Comparison of ENCODE assay signal across 24 mouse cellular contexts in genomic region chr5:3538505-3539472, GRCm38 (mm10). TPM values are rescaled to one million over a fixed set of nuclear protein-coding genes. Genes with fewer than 3 reads are reported as not detected.
DNase-seq lines count a peak whose midpoint lies in the region; ATAC-seq and TF ChIP-seq lines count a peak whose summit lies in the region.
"Had no signal": no experiment of that assay in that cellular context is flagged by ENCODE, and none has a peak within 500 bp of the region (broad histone marks: within the 10 kb centered on the region; RNA-seq: fewer than 3 reads in every experiment).

No protein-coding gene starts in this region.

- H3K79me3 ChIP-seq in C2C12 (ENCODE audit: low read depth) = no peaks in the 10 kb centered on the region

- H3K27me3 ChIP-seq in lung, embryonic 14.5 days (ENCODE audit: insufficient read depth, low read length) = no peaks in the 10 kb centered on the region
- H3K27me3 ChIP-seq in C2C12 (ENCODE audit: control insufficient read depth, insufficient read depth, insufficient read length) (no peaks in the 10 kb centered on the region), Patski (no peaks in the 10 kb centered on the region)
- H3K27me3 ChIP-seq: embryonic facial prominence, embryonic 13.5 days; heart, embryonic 13.5 days; hindbrain, embryonic 15.5 days; midbrain, embryonic 15.5 days had no signal

- H3ac ChIP-seq in C2C12 (ENCODE audit: control insufficient read depth, insufficient read length, low read depth) = no peak overlapping the region

- H3K4me2 ChIP-seq in lung, embryonic 14.5 days = no peak overlapping the region
- H3K4me2 ChIP-seq: embryonic facial prominence, embryonic 13.5 days; heart, embryonic 13.5 days; hindbrain, embryonic 15.5 days; midbrain, embryonic 15.5 days had no signal

- H3K27ac ChIP-seq in lung, embryonic 14.5 days (ENCODE audit: low read depth) = peak overlapping the region; percentile 73
- H3K27ac ChIP-seq: embryonic facial prominence, embryonic 13.5 days; forebrain, embryonic 10.5 days; heart, embryonic 13.5 days; hindbrain, embryonic 15.5 days; left cerebral cortex, adult 2 months; midbrain, embryonic 15.5 days; stomach, postnatal 0 days had no signal

- CTCF ChIA-PET in Patski (lab: Charles Lee) = interaction anchor here (0.7 kb wide), 1 partner anchor 27 kb away, joined by 3 read pairs; no protein-coding TSS in a partner anchor

- H3K79me2 ChIP-seq in C2C12 (ENCODE audit: control insufficient read depth, insufficient read depth) = peaks cover 3% of the 10 kb centered on the region

- no peak overlapping the region for H3K9ac ChIP-seq in lung, embryonic 14.5 days
- H3K9ac ChIP-seq: embryonic facial prominence, embryonic 13.5 days; forebrain, postnatal 0 days; heart, embryonic 13.5 days; hindbrain, embryonic 15.5 days; liver, postnatal 0 days; midbrain, embryonic 15.5 days had no signal

- H3K4me3 ChIP-seq in lung, embryonic 14.5 days (ENCODE audit: low read depth, low read length) = no peak overlapping the region
- H3K4me3 ChIP-seq in C2C12 (ENCODE audit: insufficient read depth, poor library complexity, severe bottlenecking) = no peak overlapping the region
- H3K4me3 ChIP-seq: embryonic facial prominence, embryonic 13.5 days; forebrain, embryonic 10.5 days; heart, embryonic 13.5 days; hindbrain, embryonic 15.5 days; left cerebral cortex, adult 2 months; megakaryocyte, embryonic 14.5 days; midbrain, embryonic 15.5 days had no signal

- WGBS in lung, embryonic 14.5 days = 52% methylated on average over 11 of the region's 11 CpGs

- no peak for ATAC-seq in lung, embryonic 14.5 days (ENCODE audit: insufficient read depth)
- peak; percentile 73 for ATAC-seq in Patski
- ATAC-seq in megakaryocyte progenitor cell, adult 5-6 weeks (replicated peaks; ENCODE audit: poor library complexity) = peak; percentile 51
- ATAC-seq: forebrain, postnatal 0 days; intestine, embryonic 16.5 days; liver, postnatal 0 days; midbrain, embryonic 15.5 days had no signal

- in situ Hi-C loops in Patski (cut with MboI; ENCODE audit: low pct_unique_long_range_greater_than_20kb) = no loop called here

- peak; percentile 23 for DNase-seq in lung, embryonic 14.5 days
- no peak for DNase-seq in lung, postnatal 4 days
- peak; percentile 74 for DNase-seq in Patski (ENCODE audit: low read depth, low spot score)
- no peak for DNase-seq in thymus, postnatal 14 days
- no peak for DNase-seq in cerebellum, adult 9-11 months
- DNase-seq: adrenal gland, adult 8-10 months; cerebellum, adult 9-10 months; forebrain, postnatal 0 days; kidney, postnatal 25 days; left cerebral cortex, postnatal 4 days; liver; liver, postnatal 0 days; retina, postnatal 1 day had no signal

- POLR2A ChIA-PET in Patski (lab: Charles Lee) = interaction anchor here (0.5 to 0.9 kb wide), 2 partner anchors 18 to 387 kb away, joined by 4 read pairs; no protein-coding TSS in a partner anchor

- no peaks in the 10 kb centered on the region for H3K9me3 ChIP-seq in lung, embryonic 14.5 days (ENCODE audit: low read depth, low read length)
- H3K9me3 ChIP-seq: embryonic facial prominence, embryonic 13.5 days; heart, embryonic 13.5 days; hindbrain, embryonic 15.5 days; megakaryocyte, embryonic 14.5 days; midbrain, embryonic 15.5 days had no signal

- H3K4me1 ChIP-seq in lung, embryonic 14.5 days (ENCODE audit: insufficient read depth) = no peaks in the 10 kb centered on the region
- H3K4me1 ChIP-seq: heart, embryonic 13.5 days; hindbrain, embryonic 15.5 days; midbrain, embryonic 15.5 days had no signal

- no peak for TF ChIP-seq CTCF in lung, embryonic 14.5 days (IDR thresholded peaks at IDR 0.05; ENCODE audit: low read depth)
- no peak for TF ChIP-seq CTCF in C2C12 (IDR thresholded peaks at IDR 0.05; ENCODE audit: control insufficient read depth, insufficient read depth, insufficient read length)
- TF ChIP-seq CTCF in Patski (IDR thresholded peaks at IDR 0.05) = no peak

- H3K36me3 ChIP-seq in lung, embryonic 14.5 days (ENCODE audit: insufficient read depth) = no peaks in the 10 kb centered on the region
- no peaks in the 10 kb centered on the region for H3K36me3 ChIP-seq in C2C12 (ENCODE audit: control insufficient read depth, insufficient read depth)
- H3K36me3 ChIP-seq: embryonic facial prominence, embryonic 13.5 days; forebrain, embryonic 10.5 days; heart, embryonic 13.5 days; hindbrain, embryonic 15.5 days; midbrain, embryonic 15.5 days had no signal

TF ChIP-seq in C2C12, 6 proteins besides CTCF, POLR2A, EP300 and RAD21:
- no peak for TF ChIP-seq MYOG (IDR thresholded peaks at IDR 0.05; ENCODE audit: control insufficient read depth, extremely low read depth, insufficient read length)
- peak; percentile 75 for TF ChIP-seq MAX (IDR thresholded peaks at IDR 0.05)
- peak; percentile 31 for TF ChIP-seq FOSL1 (IDR thresholded peaks at IDR 0.05; ENCODE audit: insufficient read depth, low read length, poor library complexity, severe bottlenecking)

RNA-seq across cellular contexts. Expression of gene Fam133b, which starts 4.8 kb away (rescaled TPM):
- polyA plus RNA-seq in lung, embryonic 14.5 days (2014; fragmentation: Nextera tagmentation; extraction: Ambion mirVana) = 33.5 and 36.6 TPM in 2 replicates
- polyA plus RNA-seq in C2C12 (2012; fragmentation: generic; extraction: Trizol) = 13.3 TPM
- polyA plus RNA-seq in Patski (2021) = 34.2 TPM
- total RNA-seq in megakaryocyte progenitor cell, adult 5-6 weeks (2015) = 82.1 and 105 TPM in 2 replicates
- total RNA-seq in megakaryocyte progenitor cell, adult 5-6 weeks (2017) = 98.5 and 129 TPM in 2 replicates

RNA-seq across cellular contexts. Expression of gene 1700109H08Rik, which starts 32.6 kb away (rescaled TPM):
- 3.0 and 4.3 TPM in 2 replicates for polyA plus RNA-seq in lung, embryonic 14.5 days (2014; fragmentation: Nextera tagmentation; extraction: Ambion mirVana)
- polyA plus RNA-seq in C2C12 (2012; fragmentation: generic; extraction: Trizol) (0.39 TPM), Patski (2021) (1.2 TPM)
- total RNA-seq in megakaryocyte progenitor cell, adult 5-6 weeks (2015) = 21.7 and 34.3 TPM in 2 replicates
- 13.2 and 14.0 TPM in 2 replicates for total RNA-seq in megakaryocyte progenitor cell, adult 5-6 weeks (2017)

RNA-seq across cellular contexts. Expression of gene Pex1, which starts 57.1 kb away (rescaled TPM):
- polyA plus RNA-seq in lung, embryonic 14.5 days (2014; fragmentation: Nextera tagmentation; extraction: Ambion mirVana) = 11.5 and 12.4 TPM in 2 replicates
- polyA plus RNA-seq in C2C12 (2012; fragmentation: generic; extraction: Trizol) (3.3 TPM), Patski (2021) (34.7 TPM)
- total RNA-seq in megakaryocyte progenitor cell, adult 5-6 weeks (2015) = 18.6 and 34.9 TPM in 2 replicates
- 17.3 and 19.4 TPM in 2 replicates for total RNA-seq in megakaryocyte progenitor cell, adult 5-6 weeks (2017)

RNA-seq across cellular contexts. Expression of gene Rbm48, which starts 57.6 kb away (rescaled TPM):
- 13.4 and 14.7 TPM in 2 replicates for polyA plus RNA-seq in lung, embryonic 14.5 days (2014; fragmentation: Nextera tagmentation; extraction: Ambion mirVana)
- 2.9 TPM for polyA plus RNA-seq in C2C12 (2012; fragmentation: generic; extraction: Trizol)
- 11.6 TPM for polyA plus RNA-seq in Patski (2021)
- total RNA-seq in megakaryocyte progenitor cell, adult 5-6 weeks (2015) = 13.0 and 15.4 TPM in 2 replicates
- total RNA-seq in megakaryocyte progenitor cell, adult 5-6 weeks (2017) = 27.4 and 32.4 TPM in 2 replicates

Comparison
In these comparisons a context has a peak if more than half of its experiments do, and no peak if none do; other contexts are left out.
1. DNase-seq: peak in lung, embryonic 14.5 days (single experiment) and Patski (single experiment); none in lung, postnatal 4 days (0 of 2), thymus, postnatal 14 days (single experiment) and cerebellum, adult 9-11 months (single experiment).